ENCODE assay signal across 13 mouse cellular contexts in genomic region chr11:29815670-29816069, GRCm38 (mm10). TPM values are rescaled to one million over a fixed set of nuclear protein-coding genes. Genes with fewer than 3 reads are reported as not detected.
"Had no signal": no experiment of that assay in that cellular context is flagged by ENCODE, and none has a peak within 500 bp of the region (broad histone marks: within the 10 kb centered on the region; RNA-seq: fewer than 3 reads in every experiment).

No protein-coding gene starts in this region.

- ATAC-seq: midbrain, embryonic 16.5 days had no signal

- H3K27ac ChIP-seq: limb, embryonic 13.5 days; midbrain, embryonic 12.5 days; neural tube, embryonic 13.5 days had no signal

- H3K9ac ChIP-seq: limb, embryonic 13.5 days; midbrain, embryonic 12.5 days; neural tube, embryonic 13.5 days had no signal

- H3K4me3 ChIP-seq: limb, embryonic 13.5 days; midbrain, embryonic 12.5 days; neural tube, embryonic 13.5 days had no signal

- H3K9me3 ChIP-seq: limb, embryonic 13.5 days; midbrain, embryonic 12.5 days; neural tube, embryonic 13.5 days had no signal

- H3K36me3 ChIP-seq: limb, embryonic 13.5 days; midbrain, embryonic 12.5 days had no signal

- H3K27me3 ChIP-seq: limb, embryonic 13.5 days; midbrain, embryonic 12.5 days; neural tube, embryonic 13.5 days had no signal

- DNase-seq: kidney, postnatal 14 days; left cerebral cortex, postnatal 4 days; lung, adult 18-20 months; retina, postnatal 1 day; right cerebral cortex, postnatal 4 days; spleen, adult 18-20 months; thymus, adult 18-20 months; thymus, postnatal 14 days had no signal

- H3K4me2 ChIP-seq: limb, embryonic 13.5 days; midbrain, embryonic 12.5 days; neural tube, embryonic 13.5 days had no signal

- H3K4me1 ChIP-seq: limb, embryonic 13.5 days; midbrain, embryonic 12.5 days had no signal

RNA-seq across cellular contexts. Expression of gene 4931440F15Rik, which starts 9.8 kb away (rescaled TPM):
- total RNA-seq: megakaryocyte-erythroid progenitor cell, adult 5-6 weeks had no signal
